Mouse (Mus musculus) frontal cortex, postnatal 25 days (tissue): ENCODE measurements around the gene Nav2.

Source experiments
- DNase-seq, 2 experiments: peaks; one replicate each; pipeline ENCODE4 v3.0.0; 2022; ENCODE audit warnings: low spot score in 2 of 2

Nav2 gene

DNA sequence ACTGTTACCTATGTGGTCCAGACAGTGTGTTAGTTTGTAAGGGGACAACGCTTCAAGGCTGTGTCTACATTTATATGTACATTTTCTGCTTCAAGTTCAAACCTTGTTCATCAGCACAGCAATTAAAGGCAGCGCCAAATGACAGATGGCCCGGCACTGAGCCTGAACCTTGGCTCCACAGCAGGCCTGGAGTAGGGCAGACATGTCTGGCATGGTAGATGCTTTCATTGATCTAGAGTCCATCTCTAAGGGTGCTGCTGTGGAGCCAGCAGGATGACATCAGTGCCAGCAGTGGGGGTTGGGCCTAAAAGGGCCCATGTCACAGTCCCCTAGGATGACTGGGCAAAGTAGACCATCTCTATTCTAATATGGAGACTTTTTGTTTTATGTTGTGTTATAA is 186.0 kb downstream of the Nav2 start:
- DNase-seq, result no peak

- no peak for DNase-seq
These were observed 192.8 kb downstream of the Nav2 start for GRCm38 (mm10) chr7:49101291-49101690.

GRCm38 (mm10) chr7:49102223-49102622 is 193.7 kb downstream of the Nav2 start:
- no peak for DNase-seq

- no peak for DNase-seq
These were observed 195.9 kb downstream of the Nav2 start for GRCm38 (mm10) chr7:49104376-49104775.

DNA sequence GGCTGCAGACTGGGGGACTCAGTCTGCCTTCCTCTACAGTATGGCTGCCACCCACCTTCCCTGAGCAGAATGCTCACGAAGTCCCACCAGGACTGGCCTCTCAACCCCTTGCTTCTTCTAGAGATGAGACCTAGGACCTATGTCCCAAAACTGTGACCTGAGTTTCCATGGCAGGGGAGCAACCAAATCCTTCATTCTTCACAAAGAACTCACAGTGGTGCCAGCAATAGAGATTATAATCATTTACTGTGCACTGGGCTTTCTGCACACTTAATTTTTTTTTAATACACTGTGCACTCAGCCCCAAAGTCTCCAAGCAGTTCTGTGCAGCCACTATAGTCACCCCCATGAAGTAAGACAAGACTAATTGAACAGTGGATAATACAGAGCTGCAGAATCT is 196.3 kb downstream of the Nav2 start:
- DNase-seq, result no peak

DNA sequence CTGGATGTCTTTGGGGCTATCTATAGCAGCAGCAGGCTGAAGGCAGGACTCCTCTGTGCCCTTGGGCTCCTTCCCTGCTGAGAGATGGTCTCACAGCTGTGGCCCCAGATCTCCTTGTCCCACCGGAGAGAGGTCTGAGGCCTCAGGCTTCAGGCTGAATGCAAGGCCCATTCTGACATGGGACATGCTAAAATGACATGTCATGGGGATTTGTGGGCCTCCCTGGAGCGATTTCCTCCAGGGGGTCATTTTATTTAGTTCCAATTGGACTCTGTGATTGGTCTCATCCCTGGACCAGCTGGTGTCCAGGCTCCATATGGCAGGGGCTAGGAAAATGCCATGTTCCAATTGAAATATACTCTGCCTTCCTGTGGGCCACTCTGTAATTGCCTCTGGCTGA is 197.0 kb downstream of the Nav2 start:
- DNase-seq, result no peak

- no peak for DNase-seq
These were observed 199.6 kb downstream of the Nav2 start for GRCm38 (mm10) chr7:49108076-49108475.

DNA sequence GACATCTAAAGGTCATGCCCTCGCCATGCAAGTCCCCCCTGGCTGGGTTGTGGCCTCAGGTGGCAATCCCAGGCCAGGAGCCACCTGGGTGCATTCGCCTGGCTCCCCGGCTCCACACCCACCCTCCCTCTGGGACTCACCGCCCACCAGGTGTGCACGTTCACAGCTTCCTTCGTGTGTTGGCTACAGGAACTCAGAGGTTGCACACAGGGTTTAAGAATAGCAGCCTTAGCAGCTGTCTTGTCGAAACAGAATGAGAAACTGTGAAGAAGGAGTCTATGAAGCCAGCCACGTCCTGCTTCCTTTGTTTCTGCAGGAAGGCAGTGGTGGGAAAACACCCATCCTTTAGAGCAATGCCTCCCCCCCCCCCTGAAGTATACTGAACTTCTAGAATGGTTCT is 210.5 kb downstream of the Nav2 start:
- no peak for DNase-seq

DNA sequence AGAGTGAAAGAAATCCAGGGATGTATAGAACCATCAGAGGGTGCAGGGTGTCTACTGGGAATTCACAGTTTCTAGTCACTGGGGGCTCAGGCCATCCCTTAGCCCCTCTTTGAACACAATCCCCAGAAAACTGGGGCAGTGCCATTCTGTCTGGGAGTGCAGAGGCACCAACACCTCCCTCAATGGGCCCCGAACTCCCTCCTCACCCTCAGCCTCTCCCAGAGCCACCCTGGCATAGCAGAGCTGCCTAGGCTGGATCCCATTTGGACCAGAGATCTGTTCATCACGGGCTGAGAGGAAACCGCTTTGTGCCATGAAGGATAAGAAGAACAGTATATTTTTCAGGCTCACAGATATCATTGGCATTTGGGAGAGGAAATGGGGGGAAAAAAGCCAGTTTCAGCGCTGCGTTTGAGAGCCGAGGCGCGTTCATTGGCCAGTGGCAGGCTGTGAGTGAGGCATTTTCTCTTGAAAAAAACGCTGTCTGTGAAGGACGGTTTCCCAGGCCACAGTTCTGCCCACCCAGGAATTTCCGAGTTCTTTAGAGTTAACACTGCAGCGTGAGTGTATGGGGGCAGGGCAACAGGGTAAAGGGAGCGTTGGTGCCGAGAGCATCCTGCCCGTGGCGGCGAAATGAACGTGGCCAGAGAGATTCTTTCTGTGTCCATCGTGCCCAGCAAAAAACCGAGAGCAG is 211.4 kb downstream of the Nav2 start:
- DNase-seq, result no peak

- DNase-seq, result no peak
These were observed 212.0 kb downstream of the Nav2 start for GRCm38 (mm10) chr7:49120488-49120864.

DNA sequence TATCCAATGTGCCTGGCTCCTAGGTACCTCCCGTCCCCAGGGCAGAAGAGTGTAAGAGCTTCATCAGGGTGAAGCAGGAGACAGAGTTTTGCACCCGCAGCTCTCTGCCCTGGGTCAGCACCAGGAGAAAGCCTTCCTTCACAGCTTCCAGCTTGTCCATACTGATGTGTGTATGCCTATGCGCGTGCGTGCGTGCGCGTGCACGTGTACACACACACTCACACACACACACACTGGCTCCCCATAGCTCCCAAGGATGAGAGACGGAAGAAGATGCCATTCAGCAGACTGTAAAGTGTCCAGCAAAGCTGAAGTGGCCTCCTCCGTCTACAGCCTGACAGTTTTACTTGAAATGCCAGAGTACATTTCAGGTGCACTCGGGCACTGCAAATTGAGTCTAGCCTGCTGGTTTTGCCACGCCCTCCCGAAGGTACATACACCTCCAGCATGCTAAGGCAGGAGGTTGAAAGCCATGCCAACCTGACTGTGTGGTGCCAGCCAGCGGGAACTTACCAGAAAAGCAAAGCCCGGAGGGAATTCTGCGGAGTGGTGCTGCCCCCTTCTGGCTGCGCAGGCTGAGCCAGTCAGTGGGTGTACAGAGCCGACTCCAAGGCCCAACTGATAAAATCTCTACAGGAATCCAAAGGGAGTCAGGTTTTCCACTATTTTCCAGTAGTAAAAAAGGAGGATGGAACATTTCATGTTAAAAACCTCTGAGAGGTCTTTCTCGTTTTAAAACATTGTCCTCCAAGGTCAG is 212.6 kb downstream of the Nav2 start:
- peak; percentile 85 to 90 for DNase-seq

DNA sequence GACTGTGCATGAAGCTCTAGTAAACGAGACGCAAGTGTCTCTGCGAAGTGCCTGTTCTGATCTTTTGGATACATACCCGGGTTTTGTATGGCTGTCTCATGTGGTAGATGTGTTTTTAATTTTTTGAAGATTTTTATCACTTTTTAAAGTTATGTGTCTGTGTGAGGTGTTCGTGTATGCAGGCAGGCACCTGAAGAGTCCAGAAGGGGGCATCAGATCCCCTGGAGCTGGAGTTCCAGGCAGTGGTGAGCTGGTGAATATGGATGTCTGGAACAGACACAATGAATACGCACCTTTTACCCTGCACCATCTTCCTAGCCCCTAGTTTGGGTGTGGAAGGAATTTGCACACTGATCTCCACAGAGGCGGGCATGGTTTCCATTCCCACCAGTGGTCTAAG is 214.0 kb downstream of the Nav2 start:
- DNase-seq, result no peak

DNA sequence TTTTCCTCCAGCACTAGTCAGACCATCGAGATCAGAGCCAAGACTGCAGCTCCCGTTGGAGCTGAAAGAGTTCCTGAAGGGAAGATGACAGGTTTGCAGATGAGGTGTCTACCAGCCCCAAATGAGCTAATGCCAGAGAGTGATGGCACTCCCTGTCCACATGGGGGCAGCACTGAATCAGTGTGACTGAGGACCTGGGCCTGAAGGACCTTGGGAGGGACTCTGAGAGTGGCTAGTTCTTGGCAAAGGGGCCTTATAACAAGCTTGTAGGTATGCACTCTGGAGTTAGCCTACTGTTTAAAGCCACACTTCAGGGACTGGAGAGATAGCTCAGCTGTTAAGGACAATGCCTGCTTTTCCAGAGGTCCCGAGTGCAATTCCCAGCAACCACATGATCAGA is 217.0 kb downstream of the Nav2 start:
- no peak for DNase-seq

GRCm38 (mm10) chr7:49128224-49128623 is 219.7 kb downstream of the Nav2 start:
- DNase-seq, result no peak

GRCm38 (mm10) chr7:49132851-49133351 is 224.4 kb downstream of the Nav2 start:
- peak; percentile 80 to 88 for DNase-seq

GRCm38 (mm10) chr7:49134396-49134795 is 225.9 kb downstream of the Nav2 start:
- DNase-seq, result no peak

GRCm38 (mm10) chr7:49139762-49140161 is 231.2 kb downstream of the Nav2 start:
- no peak for DNase-seq

DNA sequence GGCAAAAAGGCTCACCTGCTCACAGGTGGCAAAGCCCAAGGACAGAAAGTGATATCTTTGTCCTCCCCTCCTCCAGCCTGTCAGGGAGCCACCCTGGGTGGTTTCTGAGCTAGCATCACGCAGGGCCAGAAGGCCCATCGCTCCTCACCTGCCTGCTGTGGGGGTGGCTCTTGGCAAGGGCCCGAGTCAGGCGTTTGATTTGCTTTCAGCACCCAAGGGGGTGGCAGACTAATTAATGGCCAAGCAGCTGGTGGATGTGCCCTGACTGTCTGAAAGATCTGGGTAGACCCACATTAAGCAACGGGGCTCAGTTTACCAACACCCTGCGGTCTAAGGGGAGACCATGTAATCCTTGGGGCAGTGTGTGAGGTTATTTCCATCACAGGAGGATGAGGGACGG is 235.4 kb downstream of the Nav2 start:
- DNase-seq, result no peak

GRCm38 (mm10) chr7:49145749-49146670 is 237.5 kb downstream of the Nav2 start:
- peak; percentile 37 to 39 for DNase-seq

GRCm38 (mm10) chr7:49152297-49152696 is 243.8 kb downstream of the Nav2 start:
- DNase-seq, result peak; percentile 27 to 40

- no peak for DNase-seq
These were observed 244.2 kb downstream of the Nav2 start for GRCm38 (mm10) chr7:49152713-49153112.
